Mouse (Mus musculus) ES-E14 (cell line): ENCODE results near the gene Ltbp3. TPM values are rescaled to one million over a fixed set of nuclear protein-coding genes. Genes with fewer than 3 reads are reported as not detected.
"Not testable (repeated sequence)": the region's sequence is repeated elsewhere in the genome, so short reads cannot be mapped to it uniquely, and the experiment has no call there.

Experiments used
- DNase-seq: peaks from one replicate; pipeline ENCODE4 v3.0.0-alpha.2; 2013; ENCODE audit warnings: low read depth, low spot score
- H3K27ac ChIP-seq: 2 replicates; pipeline ENCODE4 v1.5.1; 2012; ENCODE audit warnings: low read depth, mild to moderate bottlenecking, low read length, moderate library complexity, mixed read lengths; ENCODE audit not compliant: poor library complexity, insufficient read depth, severe bottlenecking
- H3K36me3 ChIP-seq: 2 replicates; pipeline ENCODE4 v1.6.1; 2012; ENCODE audit warnings: mild to moderate bottlenecking, low read length, moderate library complexity, mixed read lengths; ENCODE audit not compliant: control insufficient read depth, poor library complexity, insufficient read depth, severe bottlenecking
- H3K4me1 ChIP-seq, 2 experiments: fragments of 150-350 bp in 1 of 2; sonication (generic) in 1 of 2; 2 replicates each; pipeline ENCODE4 v1.6.1; 2012; ENCODE audit warnings: low read length in 2 of 2, mild to moderate bottlenecking in 1 of 2, mixed read lengths in 1 of 2; ENCODE audit not compliant: control insufficient read depth in 2 of 2, insufficient read depth in 2 of 2, poor library complexity in 1 of 2
- H3K4me3 ChIP-seq, 2 experiments: fragments of 150-350 bp in 1 of 2; sonication (generic) in 1 of 2; 2 replicates each; pipeline ENCODE4 v1.5.1; 2012; ENCODE audit warnings: low read length in 2 of 2, low read depth in 1 of 2, mild to moderate bottlenecking in 1 of 2, mixed read lengths in 1 of 2; ENCODE audit not compliant: insufficient read depth in 1 of 2, poor library complexity in 1 of 2, severe bottlenecking in 1 of 2
- H3K9ac ChIP-seq: 2 replicates; pipeline ENCODE4 v1.6.1; 2012; ENCODE audit warnings: low read depth, mild to moderate bottlenecking, low read length, mixed read lengths; ENCODE audit not compliant: poor library complexity, insufficient read depth, severe bottlenecking
- H3K9me3 ChIP-seq: fragments of 150-350 bp; sonication (generic); 2 replicates; pipeline ENCODE4 v1.6.1; 2012; ENCODE audit warnings: low read depth, mild to moderate bottlenecking, low read length; ENCODE audit not compliant: control insufficient read depth, insufficient read depth
- CHD2 ChIP-seq: IDR thresholded peaks from 2 replicates; pipeline ENCODE4 v1.6.1; 2014; ENCODE audit warnings: mild to moderate bottlenecking, low read depth, low read length, inconsistent platforms
- HCFC1 ChIP-seq: IDR thresholded peaks from 2 replicates; pipeline ENCODE4 v1.6.1; 2012; ENCODE audit warnings: low read length, inconsistent platforms, borderline replicate concordance; ENCODE audit not compliant: insufficient read depth
- MAFK ChIP-seq: IDR thresholded peaks from 2 replicates; pipeline ENCODE4 v1.6.1; 2014; ENCODE audit warnings: mild to moderate bottlenecking, low read depth, low read length, inconsistent platforms; ENCODE audit not compliant: insufficient read depth
- ZC3H11A ChIP-seq: IDR thresholded peaks from 2 replicates; pipeline ENCODE4 v1.6.1; 2012; ENCODE audit warnings: low read depth, mild to moderate bottlenecking, inconsistent platforms, low read length, borderline replicate concordance
- ZNF384 ChIP-seq: IDR thresholded peaks from 2 replicates; pipeline ENCODE4 v1.6.1; 2012; ENCODE audit warnings: low read depth, low read length, inconsistent platforms
- in situ Hi-C, 2 experiments: fragments of 600-800 bp; cut with MboI; formaldehyde crosslinking; loops; one replicate each; pipeline ENCODE4 v1.15.1; 2025; ENCODE audit warnings: low sequenced_read_pairs in 2 of 2, inconsistent platforms in 1 of 2; ENCODE audit not compliant: unreplicated experiment in 2 of 2
- total RNA-seq: library from RNA; depleted of rRNA; stranded (reverse); fragments of 300-350 nt; gene quantifications from 2 replicates; pipeline ENCODE4 v1.2.3, GENCODE M21; 2012

Gene Ltbp3
- total RNA-seq, 1 experiment, result 7.0 TPM

DNA sequence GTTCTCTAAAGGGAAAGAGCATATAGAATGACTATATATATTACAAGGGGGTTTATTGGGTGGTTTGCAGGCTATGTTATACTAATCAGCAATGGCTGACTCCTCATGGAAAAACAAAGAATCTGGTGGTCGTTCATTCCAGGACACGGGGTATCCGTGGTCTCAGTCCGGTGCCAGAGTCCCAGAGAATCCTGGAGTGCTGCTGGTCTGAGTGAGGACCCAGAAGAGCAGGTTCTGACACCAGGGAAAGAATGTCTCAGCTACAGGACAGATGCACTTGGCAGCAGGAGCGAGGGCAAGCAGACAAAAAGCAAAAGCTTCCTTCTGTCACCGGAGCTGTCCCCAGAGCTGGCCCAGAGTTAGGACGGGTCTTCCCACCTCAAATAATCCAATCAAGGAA lies 47.9 kb downstream of the Ltbp3 start:
- no peak overlapping the region for H3K27ac ChIP-seq
- H3K9me3 ChIP-seq, result no peaks in the 10 kb centered on the region
- H3K36me3 ChIP-seq, result no peaks in the 10 kb centered on the region
- in situ Hi-C loops, result loop anchor here in 1 of 2 experiments (5.0 kb wide), 1 partner anchor 89 kb away; the partner anchor contains the start of genes Frmd8 and Slc25a45
- no peak for DNase-seq
- no peak overlapping the region for H3K9ac ChIP-seq
- no peak overlapping the region for H3K4me3 ChIP-seq
- no peaks in the 10 kb centered on the region; a peak in 1 of 4 replicates for H3K4me1 ChIP-seq
- no peak for TF ChIP-seq MAFK
- TF ChIP-seq CHD2, result no peak
- TF ChIP-seq ZC3H11A, result no peak
- TF ChIP-seq HCFC1, result no peak
- no peak for TF ChIP-seq ZNF384

DNA sequence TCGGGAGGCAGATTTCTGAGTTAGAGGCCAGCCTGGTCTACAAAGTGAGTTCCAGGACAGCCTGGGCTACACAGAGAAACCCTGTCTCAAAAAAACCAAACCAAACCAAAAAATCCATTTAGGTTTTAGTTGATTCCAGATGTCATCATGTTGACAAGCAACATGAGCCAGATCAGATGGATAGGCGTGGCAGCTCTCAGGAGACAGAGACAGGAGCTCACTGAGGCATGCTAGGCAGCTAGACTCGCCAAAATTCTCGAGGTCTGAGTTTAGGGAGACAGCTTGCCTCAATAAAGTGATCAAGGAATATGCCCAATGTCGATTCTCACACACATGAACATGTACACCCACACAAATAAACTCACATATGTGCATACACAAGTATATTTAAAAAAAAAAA lies 48.4 kb downstream of the Ltbp3 start:
- Histone ChIP-seq H3K36me3 (no peaks in the 10 kb centered on the region), H3K9ac (no peak overlapping the region), H3K27ac (no peak overlapping the region), H3K4me3 (no peak overlapping the region), H3K9me3 (no peaks in the 10 kb centered on the region), H3K4me1 (no peaks in the 10 kb centered on the region; a peak in 1 of 4 replicates)
- TF ChIP-seq ZC3H11A (no peak), ZNF384 (no peak), HCFC1 (no peak), CHD2 (no peak), MAFK (no peak)
- in situ Hi-C loops, result loop anchor here in 1 of 2 experiments (5.0 kb wide), 1 partner anchor 88 kb away; the partner anchor contains the start of genes Frmd8 and Slc25a45
- no peak for DNase-seq

DNA sequence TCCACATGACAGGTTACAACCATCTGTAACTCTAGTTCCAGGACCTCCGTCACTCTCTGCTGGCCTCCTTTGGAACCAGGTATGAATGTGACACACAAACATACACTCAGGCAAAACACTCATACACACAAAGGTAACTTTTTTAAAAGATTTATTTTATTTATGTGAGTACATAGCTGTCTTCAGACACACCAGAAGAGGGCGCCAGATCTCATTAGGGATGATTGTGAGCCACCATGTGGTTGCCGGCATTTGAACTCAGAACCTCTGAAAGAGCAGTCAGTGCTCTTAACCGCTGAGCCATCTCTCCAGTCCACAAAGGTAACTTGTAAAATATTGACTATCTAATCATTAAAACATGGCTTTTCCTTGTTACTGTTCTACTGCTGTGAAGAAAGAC lies 50.6 kb downstream of the Ltbp3 start:
- no peak for TF ChIP-seq CHD2
- TF ChIP-seq HCFC1, result no peak
- TF ChIP-seq MAFK, result no peak
- TF ChIP-seq ZNF384, result no peak
- no peak for TF ChIP-seq ZC3H11A
- no peaks in the 10 kb centered on the region; a peak in 1 of 4 replicates for H3K4me1 ChIP-seq
- no peak overlapping the region for H3K27ac ChIP-seq
- peaks cover 2% of the 10 kb centered on the region for H3K36me3 ChIP-seq
- in situ Hi-C loops, result loop anchor here in 1 of 2 experiments (10.0 kb wide), 1 partner anchor 53 kb away; no protein-coding TSS in a partner anchor
- no peak overlapping the region for H3K4me3 ChIP-seq
- H3K9me3 ChIP-seq, result no peaks in the 10 kb centered on the region
- no peak for DNase-seq
- no peak overlapping the region for H3K9ac ChIP-seq

DNA sequence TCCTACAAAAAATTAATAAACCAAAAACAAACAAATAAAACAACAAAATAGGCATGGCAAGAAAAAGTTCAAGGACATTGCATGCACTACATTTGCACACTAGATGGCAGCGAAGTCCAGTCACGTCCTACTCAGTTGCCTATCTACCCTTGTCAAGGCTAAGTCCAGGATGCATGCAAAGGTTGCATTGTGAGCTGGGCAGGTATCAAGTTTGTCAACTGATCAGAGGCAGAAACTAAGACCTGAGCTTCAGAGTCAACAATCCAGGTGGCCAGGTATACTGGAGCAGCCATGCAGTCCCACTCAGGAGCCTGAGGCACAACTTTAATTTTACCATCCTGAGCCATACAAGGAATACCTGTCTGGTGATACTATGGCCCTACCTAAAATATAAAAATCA lies 52.4 kb downstream of the Ltbp3 start:
- Histone ChIP-seq H3K9me3 (no peaks in the 10 kb centered on the region), H3K9ac (no peak overlapping the region), H3K4me1 (no peaks in the 10 kb centered on the region), H3K4me3 (no peak overlapping the region), H3K36me3 (peaks cover 18% of the 10 kb centered on the region), H3K27ac (no peak overlapping the region)
- in situ Hi-C loops, result loop anchor here in 1 of 2 experiments (10.0 kb wide), 1 partner anchor 52 kb away; no protein-coding TSS in a partner anchor
- DNase-seq, result no peak
- no peak for TF ChIP-seq HCFC1
- TF ChIP-seq ZNF384, result no peak
- no peak for TF ChIP-seq MAFK

DNA sequence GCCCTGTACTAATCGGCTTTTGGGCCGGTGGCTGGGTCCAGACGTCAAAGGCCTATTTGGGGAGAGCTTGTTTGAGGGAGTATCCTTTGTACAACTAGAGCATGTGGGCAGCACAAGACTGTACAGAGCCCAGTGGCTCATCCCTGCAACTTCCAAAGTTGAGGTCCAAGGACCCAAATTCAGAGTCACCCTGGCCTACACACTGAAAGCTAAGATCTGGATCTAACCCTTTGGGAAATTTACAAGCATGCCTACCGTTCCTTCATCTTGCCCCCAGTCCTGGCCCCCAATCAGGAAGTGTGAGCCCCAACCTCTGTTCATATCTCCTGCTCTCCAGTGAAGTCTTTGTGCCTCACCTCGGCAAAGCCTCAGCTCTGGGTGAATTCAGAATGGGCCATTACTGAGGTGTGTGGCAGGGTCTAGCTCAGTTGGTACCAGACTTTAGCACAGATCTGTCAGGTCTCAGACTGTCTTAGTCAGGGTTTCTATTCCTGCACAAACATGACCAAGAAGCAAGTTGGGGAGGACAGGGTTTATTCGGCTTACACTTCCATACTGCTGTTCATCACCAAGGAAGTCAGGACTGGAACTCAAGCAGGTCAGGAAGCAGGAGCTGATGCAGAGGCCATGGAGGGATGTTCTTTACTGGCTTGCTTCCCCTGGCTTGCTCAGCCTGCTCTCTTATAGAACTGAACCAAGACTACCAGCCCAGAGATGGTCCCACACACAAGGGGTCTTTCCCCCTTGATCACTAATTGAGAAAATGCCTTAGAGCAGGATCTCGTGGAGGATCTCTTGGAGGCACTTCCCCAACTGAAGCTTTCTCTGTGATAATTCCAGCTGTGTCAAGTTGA lies 53.4 kb downstream of the Ltbp3 start:
- DNase-seq, H3K27ac ChIP-seq, H3K9ac ChIP-seq, H3K9me3 ChIP-seq, H3K4me1 ChIP-seq, H3K4me3 ChIP-seq: not testable (repeated sequence)
- peaks cover 25% of the 10 kb centered on the region for H3K36me3 ChIP-seq
- in situ Hi-C loops, result loop anchor here in 1 of 2 experiments (10.0 kb wide), 1 partner anchor 51 kb away; no protein-coding TSS in a partner anchor
